Mouse (Mus musculus) small intestine, adult 2 months (tissue): Measurements from ENCODE around the gene Osbpl2.

ENCODE experiments used
- CTCF ChIP-seq: fragments of 200-500 bp; IDR thresholded peaks from 2 replicates; pipeline ENCODE4 v1.5.1; 2012; ENCODE audit warnings: low read depth, mild to moderate bottlenecking, control low read depth, inconsistent platforms, low read length, moderate library complexity, mixed read lengths; ENCODE audit not compliant: insufficient replicate concordance, insufficient read length; ENCODE audit errors: extremely low read depth
- POLR2A ChIP-seq: fragments of 200-500 bp; IDR thresholded peaks from 2 replicates; pipeline ENCODE4 v1.6.1; 2012; ENCODE audit warnings: low read depth, mild to moderate bottlenecking, control low read depth, inconsistent platforms, low read length, moderate library complexity

GRCm38 (mm10) chr2:180202263-180202662, 83.2 kb downstream of the Osbpl2 start:
- TF ChIP-seq POLR2A (no peak), CTCF (no peak)
